Mouse (Mus musculus): ENCODE results near the gene Sorl1.

Gene Sorl1

DNA sequence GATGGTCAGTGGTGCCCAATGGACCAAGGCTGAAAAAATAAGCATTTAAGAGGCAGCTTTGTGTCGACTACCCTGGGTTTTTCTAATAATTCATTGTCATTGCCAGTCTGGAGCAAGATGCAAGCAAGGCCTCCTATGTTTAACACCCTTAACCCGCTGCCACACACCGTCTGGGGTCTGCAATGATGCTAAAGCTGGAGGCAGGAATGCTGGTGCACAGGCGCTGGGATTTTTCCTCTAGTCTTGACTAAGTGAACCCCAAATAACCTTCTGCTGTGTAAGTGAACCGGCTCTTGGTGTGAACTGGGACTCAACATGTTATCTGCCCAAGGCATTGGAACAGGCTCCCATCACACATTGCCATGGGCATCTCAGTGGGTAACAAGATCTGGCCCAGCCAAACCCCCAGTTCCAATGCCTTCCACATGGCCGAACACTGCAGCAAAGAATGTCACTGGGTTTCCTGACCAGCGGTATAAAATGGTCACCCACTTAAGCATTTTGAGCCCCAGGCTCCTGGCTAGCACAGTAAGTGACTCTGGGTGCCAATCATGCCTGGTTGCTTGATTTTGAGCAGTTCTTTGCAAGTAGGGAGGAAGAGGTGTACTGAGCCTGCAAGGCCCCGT lies 186.6 kb downstream of the Sorl1 start:
- in situ Hi-C loops (cut with MboI; ENCODE audit: unreplicated experiment in 2 of 2) = no loop called here

DNA sequence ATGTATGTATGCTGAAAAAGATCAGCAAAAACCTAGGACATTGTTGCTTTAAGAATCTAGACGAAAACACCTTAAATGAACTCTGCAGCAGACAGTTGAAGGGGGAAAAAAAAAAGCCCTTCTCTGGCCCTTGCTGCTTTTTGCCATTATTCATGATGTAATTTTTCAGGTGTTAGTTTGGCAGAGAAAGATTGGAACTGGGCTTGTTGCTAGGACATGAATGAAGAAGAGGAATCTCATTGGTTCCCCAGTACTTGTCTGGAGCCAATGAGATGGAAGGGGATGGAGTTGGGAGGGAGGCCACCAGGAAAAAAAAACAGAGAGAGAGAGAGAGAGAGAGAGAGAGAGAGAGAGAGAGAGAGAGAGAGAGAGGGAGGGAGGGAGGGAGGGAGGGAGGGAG lies 187.5 kb downstream of the Sorl1 start:
- in situ Hi-C loops (cut with MboI; ENCODE audit: unreplicated experiment in 2 of 2) = no loop called here

DNA sequence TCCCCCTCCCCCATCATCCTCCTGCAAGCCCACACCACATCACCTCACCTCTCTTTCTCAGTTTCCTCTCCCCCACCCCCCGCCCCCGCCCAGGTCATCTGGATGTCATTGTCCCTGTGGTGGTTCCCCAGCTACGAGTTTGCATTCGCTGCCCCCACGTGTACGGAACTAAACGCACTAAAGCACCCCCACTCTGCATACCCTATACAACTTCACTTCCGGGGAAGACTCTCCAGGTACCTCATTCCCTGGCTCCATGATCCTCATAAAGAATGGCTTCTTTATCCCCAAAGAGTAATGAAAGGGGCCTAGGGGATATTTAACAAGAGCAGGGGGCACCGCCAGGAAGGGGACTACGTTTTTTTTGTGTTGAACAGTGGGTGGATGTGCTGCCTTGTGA lies 188.1 kb downstream of the Sorl1 start:
- in situ Hi-C loops (cut with MboI; ENCODE audit: unreplicated experiment in 2 of 2) = no loop called here

DNA sequence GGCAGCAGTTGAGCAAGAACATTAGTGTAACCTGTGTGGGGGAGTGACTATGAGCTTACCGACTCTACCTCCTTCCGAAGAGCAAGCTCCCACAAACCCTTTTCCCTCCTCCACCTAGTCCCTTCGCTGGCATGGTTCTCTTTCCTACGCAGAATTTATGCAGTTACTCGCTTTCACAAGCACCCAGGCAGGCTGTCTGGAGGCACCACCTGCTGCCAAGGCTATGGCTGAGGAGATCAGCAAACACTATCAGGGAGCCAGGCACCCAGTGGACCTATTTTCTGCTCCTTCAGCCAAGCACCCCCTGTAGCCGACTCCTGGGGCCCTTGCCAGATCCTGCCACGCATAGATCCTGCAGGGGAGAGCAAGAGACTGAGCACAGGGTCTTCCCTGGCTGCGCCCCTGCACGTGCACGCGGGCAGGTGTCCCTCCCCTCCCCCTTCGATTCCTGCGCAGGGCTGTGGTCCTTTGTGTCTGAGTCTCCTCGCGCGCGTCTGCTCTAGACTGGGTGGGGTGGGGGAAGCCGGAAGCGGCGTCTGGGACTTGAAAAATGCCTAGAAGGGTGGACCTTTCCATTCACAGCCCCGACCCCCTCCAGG lies 188.6 kb downstream of the Sorl1 start:
- in situ Hi-C loops (cut with MboI; ENCODE audit: unreplicated experiment in 2 of 2) = no loop called here

DNA sequence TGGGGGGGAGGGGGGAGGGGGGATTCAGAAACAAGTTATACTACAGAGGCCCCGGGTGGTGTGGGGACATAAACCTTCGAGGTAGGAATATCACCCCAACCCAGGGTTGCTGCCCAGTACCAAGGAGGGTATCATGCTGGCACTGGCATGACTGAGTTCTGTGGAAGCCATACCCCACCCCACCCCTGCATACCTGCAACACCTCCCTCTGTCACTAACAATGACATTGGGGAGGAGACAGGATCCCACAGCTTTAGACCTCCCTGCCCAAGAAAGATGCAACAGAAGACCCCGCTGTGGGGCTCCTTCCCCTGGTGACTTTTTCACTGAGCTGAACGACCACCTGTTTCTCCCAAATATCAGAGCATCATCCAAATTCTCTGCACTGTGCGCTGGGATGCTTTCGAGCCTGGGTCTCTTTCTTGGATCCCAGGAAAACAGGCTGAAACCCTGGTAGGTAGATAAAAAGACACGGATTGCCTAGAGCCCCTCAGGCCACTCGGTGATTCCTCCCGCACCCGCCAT lies 189.2 kb downstream of the Sorl1 start:
- in situ Hi-C loops (cut with MboI; ENCODE audit: unreplicated experiment in 2 of 2) = no loop called here

DNA sequence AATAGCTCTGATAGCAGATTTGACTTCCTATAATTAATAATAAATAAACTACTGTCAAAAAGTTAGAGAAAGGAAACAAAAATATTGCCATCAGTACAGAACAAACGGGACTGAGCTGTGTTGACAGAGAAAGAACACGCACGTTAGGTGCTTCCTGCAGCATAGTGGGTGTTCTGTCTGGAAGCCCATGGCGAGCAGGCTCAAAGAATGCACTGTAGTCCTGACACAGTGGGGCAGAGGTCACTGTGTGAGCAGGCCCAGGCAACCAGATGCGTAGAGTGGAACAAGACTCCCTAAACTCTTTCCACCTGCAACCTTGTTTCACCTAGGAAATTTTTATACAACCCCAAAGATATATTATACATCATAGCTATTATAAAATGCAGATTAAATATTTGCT lies 194.1 kb downstream of the Sorl1 start:
- in situ Hi-C loops (cut with MboI; ENCODE audit: unreplicated experiment in 2 of 2) = no loop called here

DNA sequence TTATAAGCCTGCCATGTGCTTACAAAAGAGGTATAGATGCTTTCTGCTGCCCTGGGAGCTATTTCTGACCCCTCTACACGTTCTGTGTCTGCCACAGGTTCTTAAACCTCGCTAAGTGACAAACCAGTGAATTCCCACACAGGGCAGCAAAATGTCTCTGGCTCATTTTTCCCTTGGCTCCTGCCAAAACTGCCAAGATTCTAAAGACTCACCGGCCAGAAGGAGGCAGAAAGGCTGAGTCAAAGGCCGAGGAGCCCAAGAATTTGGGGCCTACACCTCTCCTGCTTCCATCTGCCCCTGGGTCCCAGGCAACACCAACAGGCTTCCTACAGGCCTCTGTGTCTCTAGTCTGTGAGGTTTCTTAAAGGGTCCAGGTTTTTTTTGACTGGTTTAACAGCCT lies 198.4 kb downstream of the Sorl1 start:
- in situ Hi-C loops (cut with MboI; ENCODE audit: unreplicated experiment in 2 of 2) = no loop called here

DNA sequence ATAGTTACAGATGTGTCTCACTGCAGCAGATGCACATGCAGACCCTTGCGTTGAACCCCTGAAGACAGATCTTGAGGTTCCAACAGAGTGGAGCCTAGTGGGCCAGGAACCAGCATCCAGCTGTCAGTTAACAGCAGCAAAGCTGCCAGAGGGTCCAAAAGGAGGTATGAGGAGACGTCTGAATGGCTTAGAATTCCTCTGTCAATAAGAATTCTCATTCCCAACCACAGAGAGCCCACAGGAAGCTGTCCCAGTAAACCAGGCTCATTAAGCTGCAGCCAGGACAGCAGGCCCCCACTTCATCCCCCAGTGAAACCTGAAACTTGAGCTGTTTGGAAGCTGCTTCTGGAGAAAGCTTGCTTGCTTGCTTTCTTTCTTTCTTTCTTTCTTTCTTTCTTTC lies 200.0 kb downstream of the Sorl1 start:
- in situ Hi-C loops (cut with MboI; ENCODE audit: unreplicated experiment in 2 of 2) = no loop called here

DNA sequence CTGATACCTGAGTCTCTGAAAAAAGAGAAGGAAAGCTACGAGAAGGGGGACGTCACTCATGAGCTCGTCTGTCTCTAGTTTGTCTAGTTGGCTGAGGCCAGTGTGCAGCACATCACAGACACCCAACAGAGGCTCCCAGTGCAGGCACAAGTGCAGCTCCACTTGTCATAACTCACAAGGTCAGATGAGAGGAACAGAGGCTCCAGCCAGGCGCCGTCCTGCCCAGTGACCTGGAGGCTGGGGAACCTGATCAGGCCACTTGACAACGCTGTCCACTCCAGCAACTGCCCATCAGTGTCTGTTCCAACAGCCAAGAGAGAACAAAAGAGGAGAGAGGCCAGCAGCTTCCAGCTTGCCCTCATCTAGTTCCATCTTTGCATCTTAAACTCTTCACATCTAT lies 201.7 kb downstream of the Sorl1 start:
- in situ Hi-C loops (cut with MboI; ENCODE audit: unreplicated experiment in 2 of 2) = no loop called here

DNA sequence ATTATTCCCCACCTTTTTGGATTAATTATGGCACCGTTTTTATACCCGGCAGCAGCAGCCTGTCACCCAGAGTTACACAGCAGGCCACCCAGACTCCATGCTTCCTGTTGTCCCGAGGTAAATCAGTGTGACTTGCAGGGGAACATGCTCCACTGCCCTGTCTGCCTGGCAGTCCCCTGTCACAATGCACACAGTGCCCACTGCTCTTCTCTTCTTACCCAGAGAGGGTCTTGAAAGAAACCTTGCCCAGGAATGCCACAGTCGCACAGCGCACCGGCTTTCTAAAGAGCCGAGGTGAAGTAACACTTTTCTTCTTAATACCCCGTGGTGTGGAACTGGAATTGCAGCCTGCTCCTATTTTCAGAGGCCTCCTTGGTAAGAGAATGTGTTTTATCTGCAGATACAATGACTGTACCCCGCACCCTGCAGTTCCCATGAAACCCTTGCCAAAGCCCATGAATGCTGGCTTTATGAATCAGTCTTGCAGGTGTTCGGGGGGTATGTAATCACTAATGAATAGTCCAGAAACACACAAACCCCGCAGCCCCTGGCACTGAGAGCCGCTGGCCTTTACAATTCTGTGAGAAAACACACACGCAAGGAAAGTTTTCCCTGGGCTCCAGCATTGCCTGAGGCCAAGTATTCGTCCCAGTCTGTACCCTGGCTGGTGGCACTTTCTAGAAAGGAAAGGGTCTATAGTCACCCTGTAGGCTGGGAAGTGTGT lies 205.3 kb downstream of the Sorl1 start:
- in situ Hi-C loops (cut with MboI; ENCODE audit: unreplicated experiment in 2 of 2) = no loop called here

DNA sequence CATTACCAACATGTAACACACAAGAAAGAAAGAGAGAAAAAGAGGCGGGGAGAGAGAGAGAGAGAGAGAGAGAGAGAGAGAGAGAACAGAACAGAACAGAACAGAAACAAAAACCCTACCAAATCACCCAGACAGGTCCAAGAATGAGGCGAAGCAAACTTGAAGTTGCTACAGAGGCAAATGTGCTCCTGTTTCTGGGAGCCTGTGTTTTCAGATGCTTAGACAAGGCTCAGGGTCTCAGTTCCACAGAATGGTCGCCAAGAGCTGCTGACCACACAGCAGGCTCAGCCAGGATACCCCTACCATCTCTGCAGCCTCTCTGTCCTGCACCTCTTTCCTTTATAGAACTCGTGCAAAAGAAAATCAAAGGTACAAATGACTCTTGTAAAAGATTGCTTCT lies 205.9 kb downstream of the Sorl1 start:
- in situ Hi-C loops (cut with MboI; ENCODE audit: unreplicated experiment in 2 of 2) = no loop called here

DNA sequence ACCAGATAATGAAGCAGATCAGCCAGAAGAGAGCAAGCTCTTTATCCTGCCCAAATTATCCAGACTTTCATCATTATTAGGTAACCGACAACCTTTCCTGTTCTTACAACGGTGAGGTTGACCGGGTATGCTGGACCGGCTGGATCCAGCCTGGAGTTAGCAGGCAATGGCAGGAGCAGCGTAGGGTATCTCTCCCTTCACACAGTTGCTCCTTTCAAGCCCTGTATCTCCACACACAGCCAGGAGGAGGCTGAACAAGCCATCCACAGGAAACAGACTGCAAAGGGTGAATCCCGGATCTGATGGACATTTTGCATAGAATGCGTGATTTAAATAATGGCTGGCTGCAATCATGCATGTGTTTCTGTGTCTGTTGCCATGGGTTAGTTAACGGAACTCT lies 208.5 kb downstream of the Sorl1 start:
- in situ Hi-C loops (cut with MboI; ENCODE audit: unreplicated experiment in 2 of 2) = no loop called here
